Mouse (Mus musculus): ENCODE measurements at regions not wholly inside any gene's neighbourhood (a gene's known extent, or its start where the extent isn't known, plus 50 kb on each side); places are given as distances from the start of the nearest gene placed in this dataset.

DNA sequence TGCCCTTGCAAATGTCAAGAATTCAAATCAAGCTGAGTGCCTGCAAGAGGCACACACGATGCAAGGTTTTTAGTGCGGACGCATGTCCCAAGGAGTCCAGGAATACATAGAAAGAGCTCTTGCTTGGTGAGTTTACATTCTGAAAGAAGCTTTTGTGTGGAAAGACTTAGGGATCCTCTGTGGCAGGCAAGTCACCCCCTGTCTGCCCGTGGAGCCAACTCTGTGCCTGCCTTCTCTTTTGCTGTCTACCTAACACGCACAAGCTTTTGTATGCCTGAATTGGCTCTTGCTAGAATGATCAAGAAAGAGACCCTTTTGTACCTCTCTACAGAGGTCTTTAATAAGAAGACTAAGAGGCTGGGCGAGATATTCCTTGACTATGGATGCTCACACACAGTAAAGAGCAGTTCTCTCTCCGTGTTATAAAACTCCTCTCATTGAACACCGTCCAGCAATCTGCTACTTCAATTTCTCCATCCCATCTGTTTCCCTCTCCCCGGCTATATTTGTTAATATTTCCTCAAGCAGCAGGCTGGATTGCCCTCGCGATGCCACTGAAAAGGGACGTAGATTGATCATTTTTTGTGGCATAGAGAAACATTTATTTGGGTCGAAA lies 543.3 kb upstream of the Pou3f3 start:
- no peaks in the 10 kb centered on the region for H3K4me1 ChIP-seq (replicated peaks)
- 87% methylated on average over 13 of the region's 13 CpGs for WGBS
- no peaks in the 10 kb centered on the region for H3K36me3 ChIP-seq
- H3K27me3 ChIP-seq, result no peaks in the 10 kb centered on the region
- H3K27ac ChIP-seq, result no peak overlapping the region
- no peak overlapping the region for H3K9ac ChIP-seq
- H3K4me2 ChIP-seq, result no peak overlapping the region
- ATAC-seq (replicated peaks; ENCODE audit: insufficient number of reproducible peaks, insufficient read depth, low FRiP score, low read depth), result no peak
- no peak overlapping the region for H3K4me3 ChIP-seq
- no peaks in the 10 kb centered on the region for H3K9me3 ChIP-seq (replicated peaks)

- ATAC-seq (replicated peaks; ENCODE audit: insufficient number of reproducible peaks, insufficient read depth, low FRiP score, low read depth), result no peak
- Histone ChIP-seq H3K36me3 (no peaks in the 10 kb centered on the region), H3K9ac (no peak overlapping the region), H3K9me3 (replicated peaks) (no peaks in the 10 kb centered on the region), H3K27ac (no peak overlapping the region), H3K27me3 (no peaks in the 10 kb centered on the region), H3K4me3 (no peak overlapping the region), H3K4me2 (no peak overlapping the region), H3K4me1 (replicated peaks) (no peaks in the 10 kb centered on the region)
- WGBS, result 51% methylated on average over 3 of the region's 3 CpGs
Measured at GRCm38 (mm10) chr1:42152916-42153315, 542.7 kb upstream of the Pou3f3 start.

- no peaks in the 10 kb centered on the region for H3K27me3 ChIP-seq
- no peak overlapping the region for H3K27ac ChIP-seq
- no peak for ATAC-seq (replicated peaks; ENCODE audit: insufficient number of reproducible peaks, insufficient read depth, low FRiP score, low read depth)
- H3K4me3 ChIP-seq, result no peak overlapping the region
- H3K9ac ChIP-seq, result no peak overlapping the region
- no peak overlapping the region for H3K4me2 ChIP-seq
- WGBS, result 75% methylated on average over 7 of the region's 7 CpGs
- H3K36me3 ChIP-seq, result no peaks in the 10 kb centered on the region
- no peaks in the 10 kb centered on the region for H3K9me3 ChIP-seq (replicated peaks)
- H3K4me1 ChIP-seq (replicated peaks), result no peaks in the 10 kb centered on the region
Measured at GRCm38 (mm10) chr1:42167790-42168572, 527.6 kb upstream of the Pou3f3 start.

- H3K27ac ChIP-seq, result no peak overlapping the region
- H3K36me3 ChIP-seq, result no peaks in the 10 kb centered on the region
- no peaks in the 10 kb centered on the region for H3K4me1 ChIP-seq (replicated peaks)
- no peak overlapping the region for H3K9ac ChIP-seq
- no peak for ATAC-seq (replicated peaks; ENCODE audit: insufficient number of reproducible peaks, insufficient read depth, low FRiP score, low read depth)
- no peaks in the 10 kb centered on the region for H3K27me3 ChIP-seq
- no peak overlapping the region for H3K4me2 ChIP-seq
- no peaks in the 10 kb centered on the region for H3K9me3 ChIP-seq (replicated peaks)
- 73% methylated on average over 3 of the region's 3 CpGs for WGBS
- no peak overlapping the region for H3K4me3 ChIP-seq
Measured at GRCm38 (mm10) chr1:42169505-42169904, 526.1 kb upstream of the Pou3f3 start.

- H3K9ac ChIP-seq, result no peak overlapping the region
- H3K4me3 ChIP-seq, result no peak overlapping the region
- no peaks in the 10 kb centered on the region for H3K27me3 ChIP-seq
- H3K4me1 ChIP-seq (replicated peaks), result no peaks in the 10 kb centered on the region
- no peaks in the 10 kb centered on the region for H3K9me3 ChIP-seq (replicated peaks)
- H3K4me2 ChIP-seq, result no peak overlapping the region
- ATAC-seq (replicated peaks; ENCODE audit: insufficient number of reproducible peaks, insufficient read depth, low FRiP score, low read depth), result no peak
- H3K36me3 ChIP-seq, result no peaks in the 10 kb centered on the region
- no peak overlapping the region for H3K27ac ChIP-seq
Measured at GRCm38 (mm10) chr1:42186295-42186694, 509.3 kb upstream of the Pou3f3 start.

DNA sequence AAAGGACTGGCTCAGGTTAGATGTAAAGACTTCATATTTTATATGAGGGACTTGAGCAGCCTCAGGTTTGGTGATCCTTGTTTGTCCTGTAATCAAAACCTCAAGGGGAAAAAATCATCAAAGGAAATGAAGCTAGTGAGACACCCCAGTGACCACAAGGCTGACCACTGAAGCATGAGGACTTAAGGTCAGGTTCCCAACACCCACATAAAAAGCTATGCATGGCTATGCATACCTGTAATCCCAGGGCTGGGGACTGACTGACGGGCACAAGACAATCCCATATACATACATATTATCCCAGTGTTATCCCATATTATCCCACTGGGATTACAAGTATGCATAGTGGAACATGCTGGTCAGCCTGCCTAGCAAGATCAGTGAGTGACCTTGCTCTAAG lies 467.5 kb upstream of the Pou3f3 start:
- Histone ChIP-seq H3K4me3 (no peak overlapping the region), H3K9me3 (replicated peaks) (no peaks in the 10 kb centered on the region), H3K4me2 (no peak overlapping the region), H3K27me3 (no peaks in the 10 kb centered on the region), H3K4me1 (replicated peaks) (no peaks in the 10 kb centered on the region), H3K9ac (no peak overlapping the region), H3K36me3 (no peaks in the 10 kb centered on the region), H3K27ac (no peak overlapping the region)
- ATAC-seq (replicated peaks; ENCODE audit: insufficient number of reproducible peaks, insufficient read depth, low FRiP score, low read depth), result no peak
- 81% methylated on average over 1 of the region's 1 CpGs for WGBS

DNA sequence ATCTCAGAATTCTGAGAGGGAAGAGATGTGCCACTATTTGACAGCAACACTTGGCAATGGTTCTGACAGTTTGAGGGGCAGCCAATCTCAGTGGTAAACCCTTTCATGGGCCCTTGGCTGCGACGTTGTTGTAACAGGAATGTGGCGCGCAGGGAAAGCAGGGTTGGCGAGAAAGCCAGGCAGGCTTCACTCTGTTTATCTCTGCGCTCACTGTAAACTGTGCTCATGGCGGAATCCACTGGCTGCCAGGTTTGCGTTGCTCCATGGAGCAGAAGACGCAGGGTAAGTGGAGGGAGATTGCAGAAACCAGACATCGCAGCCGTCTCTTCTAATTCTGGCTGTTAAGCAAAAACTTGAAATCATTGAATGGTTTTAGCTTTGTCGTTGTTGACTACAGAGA lies 465.9 kb upstream of the Pou3f3 start:
- Histone ChIP-seq H3K4me3 (peak overlapping the region; percentile 16), H3K36me3 (no peaks in the 10 kb centered on the region), H3K4me2 (peak overlapping the region; percentile 44), H3K27me3 (no peaks in the 10 kb centered on the region), H3K9me3 (replicated peaks) (no peaks in the 10 kb centered on the region), H3K27ac (peak overlapping the region; percentile 47), H3K4me1 (replicated peaks) (no peaks in the 10 kb centered on the region), H3K9ac (no peak overlapping the region)
- 30% methylated on average over 12 of the region's 12 CpGs for WGBS
- peak; percentile 67; the same call in 1 of the 2 replicates for ATAC-seq (replicated peaks; ENCODE audit: insufficient number of reproducible peaks, insufficient read depth, low FRiP score, low read depth)

DNA sequence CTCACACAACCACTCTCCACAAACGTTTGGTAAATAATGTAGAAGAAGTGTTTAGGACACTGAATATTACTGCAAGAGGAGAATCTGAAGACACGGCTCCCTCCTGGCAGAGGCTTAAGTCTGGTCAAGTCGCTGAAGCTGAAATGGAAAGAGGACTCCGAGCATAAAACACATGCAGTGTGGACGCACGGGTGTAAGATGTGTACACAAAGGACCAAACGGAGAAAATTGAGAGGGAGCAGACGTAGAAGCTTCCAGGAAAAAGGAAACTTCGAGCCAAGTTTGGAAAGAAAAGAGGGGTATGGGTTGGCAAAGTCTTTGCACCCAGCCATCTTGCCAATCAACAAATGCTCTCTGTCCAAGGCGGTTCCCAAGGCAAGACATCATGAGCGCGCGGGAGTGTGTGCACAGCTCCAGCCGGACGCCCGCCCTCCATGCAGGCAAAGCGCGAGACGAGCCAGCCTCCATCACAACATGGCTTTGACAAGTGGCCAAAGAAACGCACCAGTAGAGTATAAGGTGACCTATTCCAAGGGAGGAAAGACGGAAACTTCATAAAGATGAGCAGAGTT lies 465.0 kb upstream of the Pou3f3 start:
- Histone ChIP-seq H3K9me3 (replicated peaks) (no peaks in the 10 kb centered on the region), H3K9ac (no peak overlapping the region), H3K4me3 (no peak overlapping the region), H3K27ac (no peak overlapping the region), H3K27me3 (no peaks in the 10 kb centered on the region), H3K4me1 (replicated peaks) (no peaks in the 10 kb centered on the region), H3K4me2 (no peak overlapping the region), H3K36me3 (no peaks in the 10 kb centered on the region)
- 88% methylated on average over 21 of the region's 21 CpGs for WGBS
- no peak for ATAC-seq (replicated peaks; ENCODE audit: insufficient number of reproducible peaks, insufficient read depth, low FRiP score, low read depth)

DNA sequence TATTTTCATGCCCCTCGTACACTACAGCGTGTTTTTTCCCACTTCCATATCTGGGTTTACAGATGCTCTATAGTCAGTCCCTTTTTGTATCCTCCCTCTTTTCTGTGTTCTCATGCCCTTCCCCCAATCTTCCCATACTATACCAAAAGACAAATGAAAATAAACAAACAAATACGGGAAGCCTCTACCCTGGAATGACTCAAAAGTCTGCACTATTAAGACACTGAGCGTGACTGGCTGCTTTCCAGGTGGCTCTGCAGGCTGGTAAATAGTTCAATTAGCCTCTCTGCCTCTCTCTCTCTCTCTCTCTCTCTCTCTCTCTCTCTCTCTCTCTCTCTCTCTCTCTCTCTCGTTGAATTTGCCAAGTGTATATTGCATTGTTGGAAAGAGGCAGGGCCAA lies 464.5 kb upstream of the Pou3f3 start:
- H3K9ac ChIP-seq, result no peak overlapping the region
- H3K27ac ChIP-seq, result no peak overlapping the region
- no peak overlapping the region for H3K4me2 ChIP-seq
- H3K4me3 ChIP-seq, result no peak overlapping the region
- no peaks in the 10 kb centered on the region for H3K36me3 ChIP-seq
- H3K4me1 ChIP-seq (replicated peaks), result no peaks in the 10 kb centered on the region
- 67% methylated on average over 5 of the region's 5 CpGs for WGBS
- H3K27me3 ChIP-seq, result no peaks in the 10 kb centered on the region
- H3K9me3 ChIP-seq (replicated peaks), result no peaks in the 10 kb centered on the region
- ATAC-seq (replicated peaks; ENCODE audit: insufficient number of reproducible peaks, insufficient read depth, low FRiP score, low read depth), result no peak

DNA sequence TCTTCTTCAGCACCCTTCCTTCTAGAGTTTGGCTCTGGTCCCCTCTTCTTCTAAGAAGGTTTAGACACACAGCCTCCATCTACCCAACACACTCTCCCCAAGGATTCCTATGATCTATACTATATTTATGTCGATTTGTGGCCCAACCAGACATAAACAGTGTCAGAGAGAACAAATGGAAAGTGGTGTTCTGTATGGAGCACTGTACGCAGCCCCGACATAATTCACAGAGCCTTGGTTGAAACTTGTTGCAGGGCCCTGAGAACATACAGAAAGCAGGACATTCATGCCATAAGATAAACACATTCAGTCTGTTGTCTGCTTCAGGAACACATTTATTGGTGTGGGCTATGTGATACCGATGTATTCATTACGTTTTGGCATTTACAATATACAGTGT lies 463.7 kb upstream of the Pou3f3 start:
- Histone ChIP-seq H3K9me3 (replicated peaks) (no peaks in the 10 kb centered on the region), H3K4me1 (replicated peaks) (no peaks in the 10 kb centered on the region), H3K27ac (no peak overlapping the region), H3K36me3 (no peaks in the 10 kb centered on the region), H3K9ac (no peak overlapping the region), H3K4me2 (no peak overlapping the region), H3K4me3 (no peak overlapping the region), H3K27me3 (no peaks in the 10 kb centered on the region)
- ATAC-seq (replicated peaks; ENCODE audit: insufficient number of reproducible peaks, insufficient read depth, low FRiP score, low read depth), result no peak
- WGBS, result 81% methylated on average over 5 of the region's 5 CpGs

GRCm38 (mm10) chr1:42232716-42233115 lies 462.9 kb upstream of the Pou3f3 start:
- no peak overlapping the region for H3K4me3 ChIP-seq
- no peaks in the 10 kb centered on the region for H3K4me1 ChIP-seq (replicated peaks)
- H3K4me2 ChIP-seq, result no peak overlapping the region
- H3K9ac ChIP-seq, result no peak overlapping the region
- no peaks in the 10 kb centered on the region for H3K27me3 ChIP-seq
- no peaks in the 10 kb centered on the region for H3K36me3 ChIP-seq
- H3K27ac ChIP-seq, result no peak overlapping the region
- no peak for ATAC-seq (replicated peaks; ENCODE audit: insufficient number of reproducible peaks, insufficient read depth, low FRiP score, low read depth)
- 79% methylated on average over 6 of the region's 6 CpGs for WGBS
- no peaks in the 10 kb centered on the region for H3K9me3 ChIP-seq (replicated peaks)

- H3K27me3 ChIP-seq, result no peaks in the 10 kb centered on the region
Measured at GRCm38 (mm10) chr1:42233289-42233688, 462.3 kb upstream of the Pou3f3 start.

More at GRCm38 (mm10) chr1:42233289-42233688, 462.3 kb upstream of the Pou3f3 start:
- Histone ChIP-seq H3K9me3 (replicated peaks) (no peaks in the 10 kb centered on the region), H3K9ac (no peak overlapping the region), H3K27ac (no peak overlapping the region), H3K36me3 (no peaks in the 10 kb centered on the region), H3K4me2 (no peak overlapping the region), H3K4me1 (replicated peaks) (no peaks in the 10 kb centered on the region), H3K4me3 (no peak overlapping the region)
- 35% methylated on average over 10 of the region's 10 CpGs for WGBS
- ATAC-seq (replicated peaks; ENCODE audit: insufficient number of reproducible peaks, insufficient read depth, low FRiP score, low read depth), result no peak
